Mouse (Mus musculus) retina, postnatal 7 days (tissue): ENCODE measurements at regions not wholly inside any gene's neighbourhood (a gene's known extent, or its start where the extent isn't known, plus 50 kb on each side); places are given as distances from the start of the nearest gene placed in this dataset.
"Not testable (repeated sequence)": the region's sequence is repeated elsewhere in the genome, so short reads cannot be mapped to it uniquely, and the experiment has no call there.

Source experiments
- DNase-seq: peaks from one replicate; pipeline ENCODE4 v3.0.0-alpha.2; 2012; ENCODE audit warnings: low read depth, low spot score

DNA sequence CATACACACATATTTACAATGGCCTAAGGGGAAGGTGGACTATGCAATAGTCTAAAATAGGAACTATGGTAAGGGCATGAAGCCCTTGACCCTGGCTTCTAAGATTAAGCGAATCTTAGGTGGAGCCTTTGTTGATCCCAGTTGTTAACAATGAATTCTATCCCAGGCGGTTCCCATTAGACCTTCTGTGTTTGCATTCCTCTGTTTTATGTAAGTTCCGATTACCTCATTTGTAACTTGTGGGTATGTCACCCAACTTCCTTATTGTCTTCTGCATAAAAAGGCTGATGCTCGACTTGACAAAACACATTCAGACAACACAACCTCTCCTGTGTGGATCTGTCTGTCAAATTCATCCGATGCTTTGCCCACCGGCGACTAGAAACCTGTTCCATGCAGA, 335.6 kb downstream of the Gm11232 start:
- not testable (repeated sequence) for DNase-seq

DNA sequence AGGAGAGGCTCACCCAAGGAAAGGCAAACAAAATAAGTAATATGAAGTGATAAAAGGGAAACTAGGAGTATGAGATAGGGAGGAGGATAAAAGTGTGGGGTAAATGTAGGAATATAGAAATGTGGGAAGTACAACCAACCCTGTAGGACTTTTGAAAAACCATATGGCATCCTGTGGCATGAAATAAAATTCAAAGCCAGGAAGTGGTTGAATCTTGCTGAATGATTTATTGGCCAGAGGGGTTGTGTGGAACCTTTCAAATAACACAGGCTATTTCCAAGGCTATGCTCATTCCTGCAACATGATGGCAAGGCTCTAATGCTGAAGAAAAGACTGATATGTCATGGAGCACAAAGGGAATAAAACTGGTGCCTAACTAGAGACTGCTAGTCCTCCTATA, 347.9 kb downstream of the Gm11232 start:
- no peak for DNase-seq

DNA sequence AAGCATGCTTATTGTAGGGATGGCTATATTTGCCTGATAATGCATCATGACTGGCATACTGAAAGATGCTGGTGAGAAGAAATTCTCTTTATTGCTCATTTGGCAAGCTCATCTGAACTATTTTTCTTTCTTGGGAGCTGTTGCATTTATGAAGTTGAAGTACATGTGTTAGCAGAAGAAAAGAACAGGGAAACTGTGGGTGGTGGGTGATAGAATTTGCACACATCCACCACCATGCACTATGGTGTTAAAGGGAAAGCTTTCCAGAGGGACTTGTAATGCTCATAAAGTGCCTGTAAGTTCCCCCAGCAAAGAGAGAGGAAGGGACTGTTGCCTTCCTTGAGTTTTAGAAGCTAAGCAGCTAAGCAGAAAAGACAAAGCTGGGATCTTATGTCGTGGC, 367.3 kb downstream of the Gm11232 start:
- DNase-seq, result no peak

DNA sequence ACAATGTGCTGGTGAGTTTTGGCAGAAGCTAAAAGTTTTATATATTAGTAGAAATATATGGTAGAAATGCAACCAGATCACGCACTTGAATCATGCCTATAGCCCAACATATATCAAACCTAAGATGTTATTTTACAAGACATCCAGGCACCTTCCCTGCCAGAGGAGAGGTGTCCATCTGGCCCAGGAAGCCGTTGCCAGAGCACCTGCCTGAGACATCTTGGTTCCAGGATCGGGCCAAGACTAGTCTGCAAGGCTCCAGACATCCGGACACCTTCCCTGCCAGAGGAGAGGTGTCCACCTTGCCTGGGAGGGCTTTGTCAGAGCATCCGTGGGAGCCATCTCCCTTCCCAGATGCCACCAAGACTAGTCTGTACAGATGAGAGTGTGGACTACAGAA, 388.5 kb downstream of the Gm11232 start:
- no peak for DNase-seq

DNA sequence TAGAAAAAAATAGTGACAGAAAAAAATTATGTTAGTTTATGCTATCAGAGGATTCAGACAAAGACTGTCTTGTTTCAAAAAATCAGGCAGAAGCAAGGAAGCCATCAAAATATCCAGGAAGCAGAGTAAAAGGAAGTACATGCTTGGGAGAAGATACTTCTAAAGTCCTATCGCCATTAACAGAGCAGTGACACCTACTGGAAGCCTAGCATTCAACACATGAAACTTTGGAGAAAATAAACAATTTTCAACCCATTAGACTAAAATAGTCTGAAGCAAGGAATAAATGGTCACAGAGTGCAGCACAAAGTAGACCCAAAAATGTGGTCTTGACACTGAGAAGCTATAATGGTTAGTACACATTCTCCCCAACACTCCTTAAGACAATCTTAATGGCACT, 394.0 kb downstream of the Gm11232 start:
- no peak for DNase-seq

DNA sequence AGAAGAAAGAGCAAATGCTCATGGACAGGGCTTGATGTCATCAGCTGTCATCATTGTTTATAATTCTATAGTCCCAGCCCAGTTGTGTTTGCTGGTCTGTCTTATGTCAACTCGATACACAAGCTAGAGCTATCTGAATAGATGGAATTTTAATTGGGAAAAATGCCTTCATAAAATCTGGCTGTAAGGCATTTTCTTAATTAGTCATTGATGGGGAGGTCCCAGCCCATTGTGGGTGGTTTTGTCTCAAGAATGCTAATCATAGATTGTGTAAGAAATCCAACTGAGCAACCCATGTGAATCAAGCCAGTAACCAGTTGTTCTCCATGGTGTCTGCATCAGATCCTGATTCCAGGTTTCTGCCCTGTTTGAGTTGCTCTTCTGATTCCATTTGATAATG, 400.1 kb downstream of the Gm11232 start:
- no peak for DNase-seq

DNA sequence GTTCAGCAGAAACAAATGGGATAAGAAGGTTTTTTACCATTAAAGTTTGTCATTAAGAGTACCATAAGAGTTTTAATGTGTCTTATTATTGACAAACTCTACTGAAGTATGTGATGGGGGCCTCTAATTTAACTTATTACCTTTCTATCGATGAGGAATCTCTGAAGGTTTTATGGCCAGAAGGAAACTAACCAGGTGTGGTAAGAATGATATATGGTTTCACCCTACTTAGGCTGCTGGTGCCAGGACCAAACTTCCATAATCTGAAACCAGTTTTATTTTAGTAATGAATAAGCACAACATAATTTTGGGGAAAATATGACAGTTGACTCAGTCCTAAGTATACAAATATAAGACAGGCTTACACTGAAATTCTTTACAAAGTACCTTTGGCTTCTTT, 401.1 kb downstream of the Gm11232 start:
- no peak for DNase-seq

DNA sequence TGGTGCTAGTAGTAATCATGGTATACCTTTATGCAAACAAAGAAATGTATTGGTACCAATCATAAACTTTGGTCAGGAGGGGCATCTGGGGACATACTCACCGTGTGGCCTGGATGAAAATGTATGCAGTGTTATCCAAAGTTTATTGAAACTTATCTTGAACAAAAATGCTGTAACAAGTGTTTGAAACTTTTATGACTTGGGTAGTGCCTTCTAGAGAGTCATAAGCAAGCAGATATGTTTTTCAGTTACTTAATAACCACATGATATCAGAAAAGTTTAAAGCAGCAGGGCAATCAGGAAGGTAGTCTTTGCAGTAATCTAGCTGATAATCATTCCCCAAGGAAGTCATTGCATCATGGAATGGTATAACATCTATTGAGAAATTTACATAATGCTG, 401.5 kb downstream of the Gm11232 start:
- no peak for DNase-seq

DNA sequence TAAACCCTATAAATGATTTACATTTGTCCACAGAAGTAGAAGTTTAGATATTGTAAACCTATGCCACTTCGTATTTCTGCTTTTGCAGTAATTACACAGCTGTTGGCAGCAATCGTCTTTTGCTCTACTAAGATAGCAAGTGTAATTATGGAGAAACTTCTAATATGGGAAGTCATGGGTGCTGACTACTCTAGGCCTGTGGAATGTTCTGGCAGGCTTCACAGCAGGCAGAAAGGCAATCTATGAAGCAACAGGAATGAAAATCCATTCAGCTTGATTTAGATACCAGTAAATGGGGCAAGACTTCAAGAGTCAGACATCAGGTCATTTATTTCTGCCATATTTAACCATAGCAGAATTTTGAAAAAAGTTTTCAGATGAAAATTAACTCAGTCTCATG, 405.9 kb downstream of the Gm11232 start:
- DNase-seq, result no peak

DNA sequence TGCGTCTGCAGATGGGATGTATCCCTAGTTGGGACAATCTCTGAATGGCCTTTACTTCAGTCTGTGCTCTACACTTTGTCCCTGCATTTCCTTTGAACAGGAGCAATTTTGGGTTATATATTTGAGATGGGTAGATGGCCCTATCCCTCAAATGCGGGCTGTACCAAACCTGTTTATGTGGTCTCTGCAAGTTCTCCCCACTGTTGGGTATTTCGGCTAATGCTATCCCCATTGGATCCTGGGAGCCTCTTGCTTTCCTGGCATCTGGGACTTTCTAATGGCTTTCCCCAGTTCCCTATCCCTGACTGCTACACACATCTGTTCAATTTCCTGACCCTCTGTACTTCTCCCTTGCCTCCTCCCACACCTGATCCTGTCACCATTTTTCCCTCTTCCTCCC, 414.7 kb downstream of the Gm11232 start:
- DNase-seq, result no peak

DNA sequence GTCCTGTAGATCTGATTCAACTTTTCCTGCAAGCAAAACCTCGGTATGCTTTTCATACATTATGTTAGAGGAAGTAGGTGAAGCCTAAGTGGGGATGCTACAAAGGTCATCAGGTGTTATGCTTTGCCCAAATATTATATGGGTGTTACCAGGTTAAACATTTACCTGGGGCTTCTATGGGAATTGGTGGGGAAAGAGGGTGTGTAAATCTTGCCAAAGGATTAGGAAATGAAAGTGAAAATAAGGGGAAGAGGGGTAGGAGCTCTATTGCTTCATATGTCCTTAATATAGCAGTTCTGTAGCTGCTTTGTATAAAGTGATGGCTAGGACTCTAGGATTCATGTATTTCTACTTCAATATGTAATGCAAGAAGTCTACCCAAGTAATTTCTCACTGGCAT, 419.2 kb downstream of the Gm11232 start:
- no peak for DNase-seq

DNA sequence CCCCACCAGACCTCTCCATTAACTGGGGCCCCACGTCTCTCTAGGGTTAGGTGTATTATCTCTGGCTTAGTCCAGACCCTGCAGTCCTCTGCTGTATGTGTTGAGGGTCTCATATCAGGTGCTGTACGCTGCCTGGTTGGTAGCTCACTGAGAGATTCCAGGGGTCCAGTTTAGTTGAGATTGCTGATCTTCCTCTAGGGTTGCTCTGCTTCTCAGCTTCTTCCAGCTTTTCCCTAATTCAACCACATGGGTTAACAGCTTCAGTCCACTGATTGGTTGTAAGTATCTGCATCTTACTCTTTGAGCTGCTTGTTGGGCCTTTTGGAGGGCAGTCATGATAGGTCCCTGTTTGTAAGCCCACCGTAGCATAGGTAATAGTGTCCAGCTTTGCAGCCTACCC, 425.1 kb downstream of the Gm11232 start:
- DNase-seq, result no peak

DNA sequence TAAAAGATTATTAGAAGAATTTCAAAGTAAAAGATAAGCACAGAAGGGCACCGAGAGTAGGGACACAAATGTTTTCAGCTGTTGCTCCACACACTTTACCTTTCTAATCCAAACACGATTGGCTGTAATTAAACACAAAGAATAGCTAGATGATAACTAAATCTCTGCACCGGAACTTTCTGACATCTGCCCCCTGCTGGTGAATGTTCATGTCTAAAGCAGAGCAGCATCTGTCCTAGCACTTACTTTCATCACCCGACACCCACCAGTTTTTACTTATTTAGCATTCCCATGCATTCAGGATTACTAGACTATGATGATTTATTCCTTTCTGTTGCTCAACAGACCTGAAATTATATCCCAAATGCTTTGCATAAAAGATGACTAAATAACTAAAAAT, 425.7 kb downstream of the Gm11232 start:
- DNase-seq, result no peak

DNA sequence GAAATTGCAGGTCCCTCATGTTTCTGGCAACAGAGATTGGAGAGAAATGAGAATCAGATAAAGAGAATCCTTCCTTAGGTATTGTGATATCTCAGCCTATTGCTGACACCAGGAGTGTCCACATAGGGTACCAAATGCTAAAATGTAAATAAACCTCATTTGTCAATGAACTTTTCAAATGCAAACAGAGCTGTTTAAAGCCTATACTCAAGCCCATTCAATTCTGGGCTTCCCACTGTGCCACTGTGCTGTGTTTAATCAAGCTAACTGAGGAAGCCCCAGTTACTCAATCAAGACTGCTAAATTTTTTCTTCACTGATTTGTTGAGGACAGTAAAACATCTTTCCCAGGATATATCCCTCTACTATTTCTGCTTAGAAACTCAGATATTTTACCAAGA, 441.2 kb downstream of the Gm11232 start:
- no peak for DNase-seq

DNA sequence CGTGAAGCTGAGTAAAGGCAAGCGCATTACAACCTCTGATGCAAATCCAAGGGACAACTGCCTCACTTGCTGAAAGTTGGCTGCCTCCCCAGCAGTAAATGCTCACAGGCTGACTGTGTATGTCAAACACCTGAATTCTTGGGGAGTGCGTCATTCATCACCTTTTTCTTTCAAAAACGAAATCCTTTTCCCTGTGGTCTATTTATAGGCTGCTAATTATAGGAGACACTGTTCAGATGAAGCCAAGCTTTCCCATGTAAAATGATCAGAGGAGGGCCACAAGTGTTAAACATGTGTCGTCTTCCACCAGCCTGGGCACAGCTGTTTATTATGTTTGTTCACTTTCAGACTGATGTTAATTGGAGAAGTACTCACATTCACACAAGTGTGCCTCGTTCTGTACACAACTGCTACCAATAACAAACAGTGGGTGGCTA, 450.6 kb downstream of the Gm11232 start:
- no peak for DNase-seq

DNA sequence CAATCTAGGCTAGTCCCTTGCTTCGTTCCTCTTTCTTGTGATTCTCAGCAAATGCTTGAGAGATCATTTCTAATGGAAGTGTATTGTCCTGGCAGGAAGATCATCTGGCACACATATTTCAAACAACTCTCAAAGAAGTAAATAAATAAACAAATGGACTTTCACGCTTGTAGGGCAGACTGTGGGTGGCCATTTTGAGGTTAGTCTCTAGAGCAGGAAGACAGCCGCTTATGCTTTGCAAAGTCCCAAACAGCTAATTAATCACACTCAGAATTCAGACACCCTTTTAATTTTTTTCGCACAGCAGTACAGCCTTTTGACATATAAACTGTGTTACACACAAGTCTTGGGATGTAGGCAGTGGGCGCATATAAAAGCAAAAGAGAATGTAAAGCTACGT, 451.1 kb downstream of the Gm11232 start:
- no peak for DNase-seq

DNA sequence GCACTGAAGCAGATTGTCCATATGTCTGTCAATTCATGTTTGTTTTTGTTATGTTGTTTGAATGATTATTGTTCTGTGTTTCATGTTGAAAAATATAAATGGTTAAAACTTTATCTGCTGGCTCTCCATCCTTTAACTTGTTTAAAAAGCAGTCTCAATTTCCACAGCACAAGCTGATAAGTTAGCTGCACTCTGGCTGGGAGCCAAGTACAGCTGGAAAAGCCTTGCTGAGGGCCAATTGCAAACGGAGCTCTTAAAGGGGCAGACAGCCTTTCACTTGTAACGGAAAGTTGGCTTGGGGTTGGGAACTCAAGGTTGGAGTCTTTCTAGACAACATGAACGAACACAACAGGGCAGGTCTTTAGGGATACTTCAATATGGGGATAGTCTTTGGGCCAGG, 462.0 kb downstream of the Gm11232 start:
- not testable (repeated sequence) for DNase-seq

DNA sequence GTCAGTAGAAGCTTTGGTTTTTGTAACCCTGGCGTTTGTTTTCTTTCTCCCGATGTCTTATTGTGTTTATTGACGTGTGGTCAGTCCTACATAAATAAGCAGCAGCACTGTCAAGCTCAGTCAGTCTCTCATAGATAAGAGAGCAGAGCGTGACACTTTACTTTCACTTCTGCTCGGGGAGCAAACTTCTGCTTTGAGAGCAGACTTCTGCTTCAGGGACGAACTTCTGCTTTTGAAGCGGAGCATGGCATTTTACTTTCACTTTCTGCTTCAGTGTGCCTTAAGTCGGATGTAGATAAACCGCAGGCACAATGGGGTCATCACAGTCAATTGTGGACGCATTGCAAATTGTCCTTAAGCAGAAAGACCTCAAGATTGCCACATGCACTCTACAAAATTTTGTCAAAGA, 466.0 kb downstream of the Gm11232 start:
- no peak for DNase-seq

DNA sequence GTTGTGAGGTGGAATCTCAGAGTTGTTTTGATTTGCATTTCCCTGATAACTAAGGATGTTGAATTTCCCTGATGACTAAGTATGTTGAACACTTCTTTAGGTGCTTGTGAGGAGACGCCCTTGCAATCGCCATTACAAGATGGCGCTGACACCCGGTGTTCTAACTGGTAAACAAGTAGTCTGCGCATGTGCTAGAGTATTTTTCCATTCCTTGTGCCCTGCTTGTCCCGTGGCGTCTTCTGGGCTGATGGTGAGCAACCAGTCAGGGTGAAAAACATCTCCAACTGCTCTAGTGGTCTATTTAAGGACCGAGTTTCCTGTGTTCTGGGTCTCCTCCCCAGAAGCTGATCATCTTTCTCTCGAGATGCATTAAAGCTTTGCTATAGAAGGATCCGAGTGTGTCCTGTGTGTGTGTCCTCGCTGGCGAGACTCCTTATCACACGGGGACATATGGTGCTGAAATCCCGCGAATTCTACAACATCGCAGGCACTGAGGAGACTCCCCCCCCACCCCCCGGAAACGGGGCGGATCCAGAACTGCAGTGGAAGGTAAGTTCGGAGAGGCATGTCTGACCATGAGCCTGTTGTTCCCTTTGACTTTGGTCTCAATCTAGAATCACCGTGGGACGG, 466.5 kb downstream of the Gm11232 start:
- DNase-seq, result not testable (repeated sequence)

DNA sequence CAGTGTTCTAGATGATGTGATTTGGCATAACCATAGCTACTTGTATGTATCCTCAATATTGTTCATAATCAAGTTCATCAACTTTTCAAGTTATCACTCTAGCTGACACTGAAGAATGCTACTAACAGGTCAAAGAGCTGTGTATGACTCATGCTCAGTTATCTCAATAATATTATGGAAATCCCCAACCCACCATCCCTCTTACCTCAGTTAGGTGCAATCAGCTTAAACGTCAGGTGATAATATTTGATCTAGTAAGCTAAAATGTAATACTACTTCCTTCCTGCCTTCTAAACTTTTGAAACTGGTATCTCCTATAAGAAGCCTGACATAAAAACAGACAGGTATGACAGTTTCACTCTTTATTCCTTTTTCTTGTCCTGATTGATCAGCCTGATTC, 474.6 kb downstream of the Gm11232 start:
- DNase-seq, result no peak

DNA sequence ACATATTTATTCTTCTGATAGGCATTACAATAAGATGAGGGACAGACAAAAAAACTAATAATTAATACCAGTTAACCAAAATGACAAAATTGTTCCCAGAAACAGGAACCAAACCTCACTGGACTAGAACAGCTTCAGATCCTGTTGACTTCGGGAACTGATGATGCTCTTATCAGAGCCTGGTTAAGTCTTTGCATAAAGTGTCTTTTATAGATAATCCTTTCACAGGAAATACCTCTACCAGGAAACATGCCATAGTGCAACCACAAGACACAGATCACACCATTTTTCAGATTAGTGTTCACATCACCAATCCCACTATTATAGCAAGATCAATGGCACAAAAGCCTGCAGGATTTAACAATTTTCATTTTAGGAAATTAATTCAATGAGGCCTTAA, 478.1 kb downstream of the Gm11232 start:
- DNase-seq, result no peak

DNA sequence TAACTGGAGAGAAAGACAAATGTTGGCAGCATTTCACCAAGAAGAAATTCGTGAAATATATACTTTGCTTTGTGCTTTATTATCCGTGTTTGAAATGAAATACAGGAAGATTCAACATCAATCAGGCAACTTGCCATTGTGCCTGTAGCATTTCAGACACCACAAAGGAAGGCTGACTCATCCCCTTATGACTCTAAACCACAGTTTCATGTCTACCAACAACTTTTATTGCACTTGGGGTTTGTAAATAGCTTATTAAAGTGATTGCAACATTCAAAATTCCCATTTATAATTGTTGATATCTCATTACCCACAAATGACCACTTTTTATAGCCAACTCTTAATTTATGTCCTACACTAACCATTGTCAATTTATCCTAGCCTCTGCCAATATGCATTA, 497.9 kb downstream of the Gm11232 start:
- no peak for DNase-seq

DNA sequence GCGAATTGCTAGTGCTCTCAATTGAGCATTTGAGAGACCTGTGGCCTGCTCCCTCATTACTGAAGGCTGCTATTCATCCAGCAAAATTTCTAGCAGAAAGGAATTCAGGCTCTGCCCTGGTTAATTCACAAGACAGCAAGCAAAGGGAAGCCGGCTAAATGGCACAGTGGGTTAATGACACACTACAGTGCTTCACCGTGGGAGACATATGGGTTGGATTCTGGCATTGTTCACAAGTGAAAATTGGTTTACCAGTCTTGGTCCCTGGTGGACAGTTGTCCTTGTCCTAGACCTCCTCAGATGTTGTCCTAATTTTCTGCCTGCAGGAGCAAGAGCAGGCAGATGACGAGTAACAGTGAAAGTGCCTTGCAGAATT, 527.3 kb downstream of the Gm11232 start:
- peak; percentile 14 for DNase-seq

DNA sequence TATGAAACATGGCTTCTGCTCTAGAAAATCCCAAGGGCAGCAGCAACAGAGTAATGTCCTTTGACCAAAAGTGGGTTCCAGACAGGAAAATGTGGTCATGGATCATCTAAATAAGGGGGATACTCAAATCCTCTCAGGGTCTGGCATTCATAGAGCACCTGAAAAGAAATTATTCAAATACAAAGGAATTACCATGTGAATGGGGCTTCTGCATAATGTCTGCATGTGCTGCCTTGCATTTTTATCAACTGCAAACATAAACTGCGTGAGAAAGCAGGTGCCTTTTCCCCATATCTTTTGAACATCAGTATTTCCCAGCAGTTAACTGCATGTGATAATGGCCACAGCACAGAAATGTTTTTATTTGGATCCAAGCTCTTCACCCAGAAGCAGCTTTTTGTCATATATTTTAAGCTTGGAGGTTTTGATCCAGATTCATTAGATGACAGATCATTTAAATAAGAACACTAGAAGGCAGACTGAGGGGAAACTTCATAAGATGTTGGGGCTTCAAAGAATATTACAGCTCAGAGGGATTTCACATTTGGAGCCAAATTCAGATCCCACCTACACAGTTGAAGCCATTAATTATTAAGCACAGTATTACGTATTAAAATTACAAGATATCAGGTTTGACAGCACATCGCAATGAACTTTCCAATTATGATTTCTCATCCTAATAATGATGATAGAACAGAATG, 527.8 kb downstream of the Gm11232 start:
- no peak for DNase-seq
